In the genomic region with DNA sequence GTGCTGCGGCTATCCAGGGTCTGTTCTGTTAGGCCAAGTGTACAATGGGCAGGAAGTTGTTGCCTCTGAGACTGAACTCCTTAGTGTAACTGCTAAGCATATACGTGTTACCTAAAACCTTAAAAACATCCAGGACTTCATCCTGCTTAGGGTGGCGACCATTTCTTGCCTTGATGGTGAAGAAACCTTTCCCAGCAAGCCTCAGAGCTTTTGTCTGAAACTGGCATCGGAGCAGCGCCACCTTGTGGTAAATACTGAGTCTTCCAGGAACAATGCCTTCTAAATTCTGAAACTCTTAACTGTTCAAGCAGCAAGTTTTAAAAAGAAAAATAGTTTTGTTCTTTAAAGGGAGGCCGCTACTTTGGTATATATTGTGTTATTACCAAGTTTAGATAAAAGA, we compare ENCODE assay signal across 9 mouse cellular contexts.
DNase-seq lines count a peak whose midpoint lies in the region; ATAC-seq lines count a peak whose summit lies in the region.
"Had no signal": no experiment of that assay in that cellular context is flagged by ENCODE, and none has a peak within 500 bp of the region (broad histone marks: within the 10 kb centered on the region; RNA-seq: fewer than 3 reads in every experiment).

No protein-coding gene starts in this region.

- no peaks in the 10 kb centered on the region for H3K4me1 ChIP-seq in midbrain, embryonic 13.5 days (replicated peaks)

- H3K4me2 ChIP-seq in midbrain, embryonic 13.5 days (replicated peaks), result no peak overlapping the region

- H3K36me3 ChIP-seq in midbrain, embryonic 13.5 days, result no peaks in the 10 kb centered on the region

- no peaks in the 10 kb centered on the region for H3K27me3 ChIP-seq in midbrain, embryonic 13.5 days

- H3K27ac ChIP-seq in midbrain, embryonic 13.5 days, result no peak overlapping the region

- no peaks in the 10 kb centered on the region for H3K9me3 ChIP-seq in midbrain, embryonic 13.5 days
- H3K9me3 ChIP-seq: megakaryocyte, embryonic 14.5 days had no signal

- no peak overlapping the region for H3K4me3 ChIP-seq in midbrain, embryonic 13.5 days (replicated peaks)

- 34% methylated on average over 6 of the region's 6 CpGs for WGBS in midbrain, embryonic 13.5 days

- ATAC-seq in midbrain, embryonic 13.5 days, result 0 out of 2 replicates have a peak, but pooled peaks have one; percentile 17

- DNase-seq in left cerebral cortex, adult 18-20 months (ENCODE audit: low spot score in 2 of 2), result peak; percentile 66 to 77
- DNase-seq in left cerebral cortex, adult 11 months (ENCODE audit: low spot score), result no peak
- peak; percentile 60 for DNase-seq in MN1 (ENCODE audit: low spot score)
- peak; percentile 81 to 86 for DNase-seq in cerebellum, postnatal 10 days
- DNase-seq in gastrocnemius, postnatal 10 days, result peak; percentile 63
- peak; percentile 46 to 74 for DNase-seq in layer of hippocampus, postnatal 25 days (ENCODE audit: extremely low spot score in 1 of 2, low spot score in 1 of 2)
- peak; percentile 50 for DNase-seq in thymus, postnatal 25 days

- no peak overlapping the region for H3K9ac ChIP-seq in midbrain, embryonic 13.5 days (replicated peaks)
